Mouse (Mus musculus): ENCODE measurements at regions not wholly inside any gene's neighbourhood (a gene's known extent, or its start where the extent isn't known, plus 50 kb on each side); places are given as distances from the start of the nearest gene placed in this dataset.

DNA sequence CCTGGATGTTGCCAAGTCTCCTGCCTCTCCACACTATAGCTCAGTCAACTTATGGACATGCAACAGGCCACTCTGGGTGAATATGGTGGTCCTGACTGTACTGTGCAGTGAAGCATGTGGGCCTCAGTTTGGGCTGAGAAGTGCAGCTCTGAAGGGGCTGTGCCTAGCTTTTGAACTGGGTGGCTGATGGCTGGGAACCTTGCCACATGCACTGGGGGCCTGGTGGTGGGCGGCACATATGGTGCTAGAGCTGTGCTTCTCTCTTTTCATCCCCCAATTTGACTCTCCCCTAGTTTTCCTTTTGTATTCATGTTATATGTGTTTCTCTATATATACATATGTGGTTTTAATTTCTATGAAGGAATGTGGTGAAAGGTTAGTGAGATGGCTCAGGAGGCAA lies 2144.2 kb upstream of the Lrrc6 start:
- DNase-seq (ENCODE audit: extremely low spot score, low read depth, low spot score), result no peak

DNA sequence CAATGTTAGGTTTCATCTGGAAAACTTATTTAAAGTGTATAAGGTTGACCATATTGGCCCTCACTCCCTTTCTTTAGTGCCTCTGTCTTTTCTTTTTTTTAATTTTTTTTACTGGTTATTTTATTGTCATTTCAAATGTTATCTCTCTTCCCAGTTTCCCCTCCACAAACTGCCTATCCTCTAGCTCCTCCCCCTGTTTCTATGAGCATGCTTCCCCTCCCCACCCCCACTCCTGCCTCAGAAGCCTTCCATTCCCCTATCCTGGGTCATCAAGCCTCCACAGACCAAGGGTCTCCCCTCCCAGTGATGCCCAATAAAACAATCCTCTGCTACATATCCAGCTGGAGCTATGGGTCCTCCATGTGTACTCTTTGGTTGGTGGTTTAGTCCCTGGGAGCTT lies 2134.9 kb upstream of the Lrrc6 start:
- no peak for DNase-seq (ENCODE audit: extremely low spot score, low read depth, low spot score)

DNA sequence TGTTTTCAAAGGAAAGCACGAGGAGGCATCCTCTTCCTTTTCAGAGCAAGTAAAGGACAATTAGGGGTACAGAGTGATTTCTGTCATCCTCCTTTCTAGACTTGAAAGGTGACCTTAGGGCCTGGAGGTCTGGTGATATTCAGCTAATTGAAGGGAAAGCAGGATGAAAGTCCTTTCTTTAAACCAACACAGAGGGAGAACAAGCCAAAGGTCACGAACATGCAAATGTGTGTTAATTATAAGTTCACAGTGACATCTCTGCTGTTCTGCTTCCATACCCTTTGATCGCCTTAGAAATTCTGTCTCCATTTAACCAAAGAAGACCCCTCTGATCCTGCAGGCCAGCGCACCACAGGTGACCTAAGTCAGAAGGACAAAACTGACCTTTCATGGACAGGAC lies 2126.3 kb upstream of the Lrrc6 start:
- no peak for DNase-seq (ENCODE audit: extremely low spot score, low read depth, low spot score)

DNA sequence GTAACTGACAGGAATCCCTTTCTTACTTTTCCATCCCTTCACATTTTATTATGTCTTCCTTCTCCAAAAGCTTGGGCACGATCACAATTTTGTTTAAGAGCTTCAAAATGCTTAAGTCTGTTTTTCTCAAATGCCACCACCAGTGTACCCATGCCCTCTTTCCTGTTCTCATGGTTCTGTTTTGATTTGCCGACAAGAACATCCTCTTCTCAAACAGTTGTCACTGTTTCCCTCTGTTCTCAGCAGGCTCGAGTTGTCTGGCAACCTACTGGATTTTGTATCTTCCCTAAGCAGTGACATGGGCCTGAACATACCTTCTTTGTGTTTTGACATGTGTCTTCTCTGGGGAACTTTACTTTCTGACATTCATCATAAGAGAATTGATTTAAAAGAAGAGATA lies 2124.1 kb upstream of the Lrrc6 start:
- DNase-seq (ENCODE audit: extremely low spot score, low read depth, low spot score), result no peak

DNA sequence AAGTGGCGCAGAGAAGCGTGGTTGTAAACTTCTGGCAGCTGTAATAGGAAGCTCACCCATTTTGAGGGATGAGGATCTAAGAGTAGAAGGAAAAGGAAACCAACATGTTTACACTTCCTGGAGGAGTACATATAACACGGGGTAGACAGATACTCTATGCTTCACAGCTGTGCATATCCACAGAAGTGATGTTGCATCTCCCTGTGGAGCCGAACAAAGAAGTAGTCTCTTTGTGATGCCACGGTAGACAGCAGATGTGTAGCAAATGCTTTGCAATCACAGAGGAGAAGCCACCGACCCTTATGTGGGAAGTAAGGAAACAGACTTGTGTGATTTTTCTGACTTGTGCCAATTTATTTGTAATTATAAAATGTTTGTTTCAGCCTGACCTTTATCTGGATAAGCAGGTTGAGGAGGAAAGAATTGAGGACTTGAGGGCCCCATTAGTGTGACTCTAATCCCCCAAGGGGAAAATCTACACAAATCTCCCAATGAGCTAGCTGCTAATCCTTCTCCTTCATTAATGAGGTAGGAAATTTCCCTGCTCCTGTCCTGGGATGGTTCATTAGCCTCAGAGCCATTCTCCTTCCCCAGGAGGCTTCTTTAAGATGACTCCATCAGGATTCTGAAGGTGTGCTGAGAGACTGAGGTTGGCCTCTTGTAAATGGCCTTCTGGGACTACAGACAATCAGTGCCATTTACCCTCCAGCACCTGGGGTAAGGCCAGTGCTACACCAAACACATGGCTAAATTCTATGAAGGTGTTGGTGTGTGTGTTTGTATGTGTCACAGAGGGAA lies 2119.9 kb upstream of the Lrrc6 start:
- no peak for DNase-seq (ENCODE audit: extremely low spot score, low read depth, low spot score)

DNA sequence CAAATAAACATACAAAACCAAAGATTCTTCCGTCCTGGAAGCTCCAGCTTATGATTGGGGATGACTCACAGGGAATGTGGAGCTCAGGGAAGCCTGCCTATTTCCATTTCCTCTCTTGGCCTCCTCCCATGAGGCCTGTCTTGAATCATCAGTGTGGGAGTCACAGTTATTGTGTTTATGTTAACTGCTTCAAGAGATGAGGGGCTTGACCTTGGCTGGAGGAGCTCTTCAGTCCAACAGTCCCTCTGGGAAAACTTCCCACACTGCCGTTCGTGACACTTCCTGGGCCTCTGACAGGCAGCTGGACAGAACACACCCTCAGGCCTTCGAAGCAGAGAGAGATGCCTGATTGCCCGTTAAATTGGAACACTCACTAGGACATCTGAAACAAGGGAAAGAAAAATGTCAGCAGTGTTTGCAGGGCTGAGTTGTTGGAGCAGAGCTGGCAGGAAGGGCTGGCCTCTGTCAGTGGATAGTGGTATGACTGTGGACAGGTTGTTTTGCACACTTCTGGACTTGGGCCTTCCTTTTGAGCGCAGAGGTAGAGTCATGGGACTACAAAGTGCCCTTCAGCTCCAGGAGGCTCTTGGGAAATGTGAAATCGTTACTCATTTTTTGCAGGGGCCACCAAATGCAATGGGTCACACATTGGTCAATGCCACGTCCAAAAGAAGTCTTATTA lies 2105.5 kb upstream of the Lrrc6 start:
- DNase-seq (ENCODE audit: extremely low spot score, low read depth, low spot score), result no peak

DNA sequence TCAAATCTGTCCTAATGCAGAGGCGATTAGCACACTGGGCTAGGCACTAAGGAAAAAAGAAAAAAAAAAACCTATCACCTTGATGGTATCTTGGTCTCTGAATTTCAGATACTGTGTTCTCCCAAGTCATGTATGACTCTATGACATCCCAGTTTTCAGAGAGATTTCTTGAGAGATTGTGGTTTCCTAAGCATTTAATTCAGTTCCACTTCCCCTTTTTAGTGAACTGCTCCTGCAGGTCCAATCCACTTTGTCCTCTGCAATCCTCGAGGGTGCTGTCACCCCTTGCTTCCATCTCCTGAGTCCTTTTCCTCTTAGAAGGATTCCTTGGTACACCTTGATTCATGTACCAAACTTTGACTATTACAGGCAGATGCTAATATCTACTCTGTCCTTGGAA lies 2104.8 kb upstream of the Lrrc6 start:
- no peak for DNase-seq (ENCODE audit: extremely low spot score, low read depth, low spot score)

DNA sequence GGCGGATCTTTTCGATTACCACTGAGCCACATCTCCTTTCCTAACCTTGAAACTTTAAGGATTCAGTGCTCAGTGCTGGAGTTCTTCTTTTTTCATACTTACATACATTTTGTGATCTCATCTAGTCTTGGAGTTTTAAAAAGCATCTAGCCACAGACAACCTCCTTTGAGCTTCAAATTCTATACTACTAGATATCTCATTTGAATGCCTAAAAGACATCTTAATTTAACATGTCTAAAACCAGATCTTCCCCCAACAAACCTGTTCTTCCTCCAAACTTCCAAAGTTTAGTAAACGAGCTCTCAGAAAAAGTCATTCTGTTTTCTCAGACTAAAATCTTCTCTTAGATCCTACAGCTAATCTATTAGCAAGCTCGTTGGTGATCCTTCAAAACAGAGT lies 2081.5 kb upstream of the Lrrc6 start:
- DNase-seq (ENCODE audit: extremely low spot score, low read depth, low spot score), result no peak

DNA sequence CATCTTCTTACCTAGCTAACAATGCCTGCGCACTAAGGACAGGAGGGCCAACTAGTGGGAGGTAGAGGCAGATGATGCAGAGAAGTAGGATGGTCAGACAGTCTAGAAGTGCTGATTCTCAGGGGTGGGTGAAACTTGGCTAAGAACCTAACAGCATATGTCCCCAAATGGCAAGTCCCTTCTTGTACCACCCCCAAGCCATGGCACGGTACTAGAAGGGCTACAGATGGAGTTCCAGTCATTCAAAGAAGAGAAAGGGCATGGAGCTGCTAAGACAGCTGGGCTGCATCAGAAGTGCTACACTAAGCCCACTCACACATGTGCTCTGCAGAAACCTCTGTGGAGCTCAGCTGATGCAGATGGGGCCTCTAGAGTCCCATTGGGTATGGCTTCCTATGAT lies 2078.8 kb upstream of the Lrrc6 start:
- no peak for DNase-seq (ENCODE audit: extremely low spot score, low read depth, low spot score)

DNA sequence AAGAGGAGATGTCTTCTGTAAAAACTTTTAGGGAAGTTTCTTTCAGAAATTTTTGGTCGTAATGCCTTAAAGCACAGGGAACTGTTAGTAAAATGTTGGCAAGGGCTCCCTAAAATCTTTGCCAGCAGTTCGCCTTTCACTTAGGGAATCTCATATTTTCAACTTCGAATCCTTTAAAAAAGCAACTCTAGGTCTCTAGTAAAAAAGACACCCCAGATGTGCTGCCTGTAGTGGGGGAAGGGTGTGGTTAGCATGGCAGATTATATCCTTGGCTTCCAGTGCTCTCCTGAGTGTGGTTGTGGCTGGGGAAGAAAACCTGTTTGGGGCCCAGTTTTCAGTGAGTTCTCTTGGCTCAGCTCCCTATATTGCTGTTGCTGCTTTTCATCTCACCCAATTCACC lies 2059.9 kb upstream of the Lrrc6 start:
- no peak for DNase-seq (ENCODE audit: extremely low spot score, low read depth, low spot score)

DNA sequence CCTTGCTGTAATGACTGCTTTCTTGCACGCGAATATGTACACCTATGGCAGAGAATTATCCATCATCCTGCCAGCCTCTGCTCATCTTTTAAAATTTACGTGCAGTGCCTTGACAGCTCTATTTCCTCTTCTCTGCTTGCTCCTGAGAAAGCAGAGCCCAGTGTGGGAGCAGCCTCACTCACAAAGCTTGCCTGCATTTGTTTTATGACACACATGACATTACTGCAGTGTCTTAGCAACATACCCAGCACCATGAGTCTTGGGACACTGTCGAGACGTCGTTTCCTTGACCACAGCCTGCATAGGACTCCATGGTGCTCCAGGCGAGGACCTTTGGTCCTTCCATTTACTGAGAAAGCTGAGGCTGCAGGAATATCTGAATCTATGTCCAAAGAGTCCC lies 2055.4 kb upstream of the Lrrc6 start:
- no peak for DNase-seq (ENCODE audit: extremely low spot score, low read depth, low spot score)

DNA sequence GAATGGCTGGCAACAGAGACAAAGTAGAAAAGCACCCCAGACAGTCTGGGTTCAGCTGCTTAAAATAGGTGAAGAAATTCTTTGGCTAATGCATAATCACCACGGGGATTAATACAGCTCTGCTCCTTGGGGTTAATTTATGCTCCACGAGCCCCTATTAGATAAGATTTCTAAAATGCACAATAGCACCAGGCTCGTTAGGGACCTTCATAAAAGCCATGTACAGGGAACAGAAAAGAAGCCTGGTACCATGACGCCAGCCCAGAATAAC lies 2035.3 kb upstream of the Lrrc6 start:
- DNase-seq (ENCODE audit: extremely low spot score, low read depth, low spot score), result no peak

DNA sequence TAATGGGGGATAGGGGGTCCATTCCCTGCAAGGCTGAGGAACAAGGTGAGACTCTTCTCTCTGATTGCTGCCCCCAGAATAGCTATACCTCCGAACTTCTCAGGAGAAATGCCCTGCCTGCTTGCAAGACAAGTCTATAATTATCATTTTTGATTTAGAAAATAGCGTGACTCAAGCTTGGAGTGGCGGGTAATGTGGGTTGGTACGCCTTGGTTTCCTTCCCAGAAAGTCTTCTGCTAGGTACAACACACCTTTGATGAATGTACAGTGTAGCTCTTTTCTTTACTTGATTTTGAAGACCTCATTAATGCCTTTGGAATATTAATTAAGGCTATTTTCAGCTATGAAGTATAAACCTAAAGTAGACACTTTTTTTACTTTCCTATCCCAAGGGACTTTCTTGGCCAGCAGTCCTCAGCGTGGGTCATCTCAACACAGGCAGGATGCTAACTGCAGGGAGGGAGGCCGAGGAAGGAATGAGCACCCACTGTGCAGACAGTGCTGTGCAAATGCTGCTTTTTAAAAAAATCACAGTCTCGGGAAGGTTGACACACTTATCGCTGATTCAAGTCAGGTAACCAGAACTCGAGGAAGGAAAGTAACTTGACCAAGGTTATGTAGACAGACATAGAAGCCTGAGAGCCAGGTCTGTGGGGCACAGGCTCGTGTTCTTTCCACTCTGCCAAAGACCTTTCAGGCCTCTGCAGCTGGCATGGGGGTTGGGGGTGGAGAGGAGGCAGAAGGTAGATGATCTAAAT lies 2034.8 kb upstream of the Lrrc6 start:
- DNase-seq (ENCODE audit: extremely low spot score, low read depth, low spot score), result no peak

DNA sequence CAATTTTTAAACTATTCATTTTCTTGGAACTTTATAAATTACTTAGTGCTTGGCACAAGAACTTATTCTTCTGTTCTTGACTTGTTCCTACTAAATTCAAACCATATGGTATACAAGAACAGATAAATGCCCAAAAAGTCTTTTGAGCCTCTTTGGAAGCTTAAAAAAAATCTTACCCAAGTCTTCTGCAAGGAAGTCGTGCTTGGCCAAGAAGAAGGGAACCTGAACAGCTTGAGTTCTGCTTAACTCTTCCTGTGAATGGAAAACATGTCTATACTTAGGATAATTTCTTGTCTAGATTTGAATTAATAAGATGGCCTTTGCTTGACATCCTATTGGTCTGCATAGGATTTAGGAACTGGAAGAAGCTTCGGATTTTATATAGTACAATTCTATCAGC lies 2020.0 kb upstream of the Lrrc6 start:
- DNase-seq (ENCODE audit: extremely low spot score, low read depth, low spot score), result no peak

DNA sequence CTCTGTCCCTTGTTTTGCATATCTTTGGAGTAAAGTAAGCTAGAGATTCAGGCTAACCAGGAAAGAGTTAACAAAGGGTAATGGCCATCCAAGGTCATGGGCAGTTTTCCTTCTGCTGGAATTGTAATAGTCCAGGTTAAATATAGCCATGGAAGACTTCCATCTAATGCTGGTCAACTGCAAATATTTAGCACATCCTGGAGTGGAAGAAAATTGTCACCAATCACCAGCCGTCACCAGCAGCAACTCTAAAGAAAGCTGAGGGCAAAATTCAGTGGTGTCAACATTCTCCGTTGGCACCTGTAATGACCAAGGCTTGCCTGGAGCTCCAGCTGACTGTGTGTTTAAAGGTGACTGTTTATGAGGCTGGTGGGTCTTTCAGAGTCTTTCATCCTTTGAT lies 2011.7 kb upstream of the Lrrc6 start:
- DNase-seq (ENCODE audit: extremely low spot score, low read depth, low spot score), result no peak

DNA sequence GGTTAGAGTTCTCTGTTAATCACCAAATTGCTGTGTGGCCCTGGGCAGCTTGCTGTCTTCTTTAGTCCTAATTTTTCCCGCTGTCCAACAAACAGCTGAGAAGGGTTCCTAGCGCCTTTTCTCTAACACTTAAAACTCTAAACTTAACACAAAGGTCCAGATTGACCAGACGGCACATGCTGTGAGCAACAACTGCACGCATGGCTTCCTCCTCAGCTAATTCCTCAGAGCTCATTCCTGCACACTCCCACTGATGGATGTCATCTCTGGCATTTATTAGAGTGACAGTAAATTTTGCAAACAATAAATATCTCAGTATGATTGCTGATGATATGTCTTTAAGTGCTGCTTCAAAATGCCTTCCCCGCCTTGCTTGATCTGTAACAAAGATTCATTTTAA lies 2007.5 kb upstream of the Lrrc6 start:
- DNase-seq (ENCODE audit: extremely low spot score, low read depth, low spot score), result no peak

DNA sequence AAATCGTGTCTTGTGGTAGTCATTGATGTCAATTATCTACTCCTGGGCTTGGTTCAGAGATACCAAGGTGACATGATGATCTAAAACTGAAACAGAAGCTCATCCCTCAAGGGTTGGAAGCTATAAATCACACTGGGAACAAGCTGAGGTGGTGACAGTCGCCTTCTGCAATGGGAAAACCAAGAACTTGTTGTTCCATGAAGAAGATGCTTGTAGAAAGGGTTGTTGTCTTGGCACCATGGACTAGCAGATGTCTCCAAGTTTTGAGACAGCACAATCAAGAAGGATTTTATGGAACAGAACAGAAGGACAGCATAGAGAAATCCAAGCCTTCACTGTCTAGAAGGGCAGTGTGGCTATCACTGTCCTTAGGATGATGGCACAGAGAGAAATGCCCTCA lies 2005.4 kb upstream of the Lrrc6 start:
- no peak for DNase-seq (ENCODE audit: extremely low spot score, low read depth, low spot score)

DNA sequence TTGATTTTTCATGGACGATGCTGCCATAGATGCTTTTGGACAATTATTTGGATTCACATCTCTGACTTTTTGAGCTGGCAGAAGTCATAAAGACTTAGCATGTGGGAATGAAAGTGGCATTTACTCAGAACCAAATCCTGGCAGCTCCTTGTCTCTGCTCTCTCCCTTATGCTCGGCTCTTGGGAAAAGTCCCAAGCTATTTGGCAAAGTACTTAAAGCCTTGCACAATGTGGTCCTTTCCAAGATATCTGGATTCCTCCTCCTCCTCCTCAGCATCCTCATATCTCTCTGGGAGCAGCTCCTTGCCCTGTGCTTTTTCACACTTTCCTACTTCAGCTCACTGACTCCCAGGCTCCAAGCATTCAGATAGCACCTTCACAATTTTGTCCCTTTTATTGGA lies 1995.7 kb upstream of the Lrrc6 start:
- no peak for DNase-seq (ENCODE audit: extremely low spot score, low read depth, low spot score)

DNA sequence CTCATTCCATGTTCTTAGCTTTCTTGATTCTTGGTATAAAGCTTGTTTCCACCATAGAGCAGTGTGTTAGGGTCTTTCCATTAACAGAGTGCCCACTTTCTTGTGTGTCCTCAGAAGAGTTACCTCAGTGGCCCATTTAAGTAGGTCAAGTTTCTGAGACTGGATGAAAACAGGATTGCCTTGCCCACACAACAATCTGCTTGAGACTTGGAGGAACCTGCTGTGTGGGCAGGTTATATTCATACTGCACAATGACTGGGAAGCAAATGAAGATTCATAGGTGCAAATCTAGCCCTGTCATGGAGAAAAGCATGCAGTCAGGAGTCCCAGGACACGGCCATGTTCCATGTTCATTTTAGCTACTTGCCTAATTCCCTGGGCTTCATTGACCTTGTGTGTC lies 1984.1 kb upstream of the Lrrc6 start:
- DNase-seq (ENCODE audit: extremely low spot score, low read depth, low spot score), result no peak

DNA sequence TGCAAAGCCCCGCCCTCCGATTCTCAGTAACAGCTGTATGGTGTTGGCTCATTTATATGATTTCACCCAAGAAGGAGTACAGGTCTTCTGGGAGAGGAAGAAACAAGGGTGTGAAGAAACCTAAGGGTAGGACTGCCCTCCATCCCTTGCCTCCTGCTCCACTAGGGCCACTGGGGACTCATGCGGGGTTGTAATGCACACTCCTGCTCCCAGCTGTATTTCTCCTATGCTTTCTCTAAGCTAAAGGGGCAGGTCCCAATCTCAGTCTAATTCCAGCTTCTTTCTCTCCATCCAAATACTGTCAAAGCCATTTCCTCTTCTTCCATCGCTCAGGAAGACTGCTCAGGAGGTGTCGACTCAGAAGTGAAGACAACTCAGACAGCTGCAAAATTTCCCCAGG lies 1977.0 kb upstream of the Lrrc6 start:
- DNase-seq (ENCODE audit: extremely low spot score, low read depth, low spot score), result no peak

DNA sequence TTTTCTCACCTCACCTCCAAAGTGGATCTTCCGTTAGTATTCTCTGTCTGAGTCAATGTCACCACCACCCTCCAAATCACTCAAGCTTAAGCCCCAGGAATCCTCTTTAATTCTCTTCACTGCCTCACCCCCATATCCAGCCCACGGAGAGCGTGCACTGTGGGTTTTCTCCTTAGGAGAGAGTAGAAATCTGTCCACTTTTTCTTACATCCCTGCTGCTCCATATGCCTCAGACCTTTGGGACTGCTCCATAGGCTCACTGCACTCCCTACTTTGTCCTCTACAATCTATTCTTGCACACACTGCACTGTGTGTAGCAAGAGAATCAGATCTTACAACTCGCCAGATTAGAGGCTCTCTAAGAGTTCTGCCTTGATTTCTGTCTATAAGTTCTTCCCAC lies 1971.2 kb upstream of the Lrrc6 start:
- no peak for DNase-seq (ENCODE audit: extremely low spot score, low read depth, low spot score)

DNA sequence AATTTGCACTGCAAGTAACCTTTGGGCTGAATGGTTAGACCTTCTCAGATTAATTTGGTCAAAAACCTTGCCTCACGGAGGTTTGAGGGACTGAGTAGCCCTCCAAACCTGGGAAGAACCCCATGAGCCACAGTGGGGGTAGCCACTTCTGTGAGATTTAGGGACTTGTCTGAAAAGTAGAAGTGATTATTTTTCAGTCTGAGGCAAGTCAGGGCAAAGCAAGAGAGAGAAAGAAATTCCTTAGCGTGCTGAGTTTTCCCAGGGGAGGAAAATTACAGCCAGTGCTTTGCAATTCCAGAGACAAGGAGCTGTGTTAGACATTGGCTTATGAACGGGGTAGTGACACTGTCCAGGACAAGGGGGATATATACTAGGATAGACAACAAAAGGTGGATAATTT lies 1962.1 kb upstream of the Lrrc6 start:
- no peak for DNase-seq (ENCODE audit: extremely low spot score, low read depth, low spot score)

Measured in hindlimb bud, embryonic 11.5 days (tissue).